Mouse (Mus musculus): ENCODE results near the gene Vmn1r214.

Gene Vmn1r214

DNA sequence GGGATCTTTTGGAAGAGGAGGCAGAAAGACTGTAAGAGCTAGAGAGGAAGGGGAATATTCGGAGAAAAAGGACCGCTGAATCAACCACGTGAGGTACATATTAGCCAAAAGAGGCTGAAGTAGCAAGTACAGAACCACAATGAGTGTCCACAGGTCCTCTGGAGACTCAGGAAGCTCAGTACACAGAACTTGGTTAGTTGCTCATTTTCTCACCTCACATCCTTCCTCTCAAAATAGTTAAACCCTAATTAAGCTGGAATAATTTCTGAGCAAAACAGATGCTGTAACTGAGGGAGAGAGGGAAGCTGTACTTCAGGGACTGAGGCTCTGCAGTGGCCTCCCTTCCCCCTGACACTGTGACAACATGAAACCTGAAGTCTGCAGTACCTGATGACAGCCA is at the start of gene Vmn1r214:
Gene Vmn1r214 (plus strand): TSS at position 301 of the 400 bp plus-strand sequence.
- no peak for DNase-seq

- DNase-seq, result no peak
Observed at GRCm38 (mm10) chr13:22990214-22990891, 39.9 kb upstream of the Vmn1r214 start.

DNA sequence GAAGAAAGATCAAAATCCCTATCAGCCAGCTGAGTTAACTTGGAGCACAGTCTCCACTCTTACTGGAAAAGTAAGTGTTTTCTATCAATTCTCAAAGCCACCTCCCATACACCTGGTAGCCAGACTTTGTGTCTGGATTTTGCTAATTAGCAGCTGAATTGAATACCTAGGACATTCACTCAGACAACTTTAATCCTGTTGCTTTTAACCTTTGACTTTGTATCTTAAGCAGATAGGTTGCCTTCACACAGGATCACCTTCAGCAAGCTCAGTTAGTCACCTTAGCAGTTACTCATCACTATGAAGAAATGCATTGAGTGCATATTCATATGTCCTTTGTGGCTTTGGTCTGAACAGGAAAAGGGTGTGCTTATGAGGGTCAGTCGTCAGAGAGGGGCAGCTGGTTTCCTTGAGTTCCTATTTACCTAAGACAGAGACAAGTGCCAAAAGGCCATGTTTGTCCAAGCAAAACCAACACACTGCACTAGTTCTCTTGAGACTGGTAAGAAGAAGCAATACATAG is 38.0 kb upstream of the Vmn1r214 start:
- no peak for DNase-seq

- no peak for DNase-seq
Observed at GRCm38 (mm10) chr13:22992721-22993120, 37.5 kb upstream of the Vmn1r214 start.

- no peak for DNase-seq
Observed at GRCm38 (mm10) chr13:23007356-23007755, 22.9 kb upstream of the Vmn1r214 start, which contains the start of gene Vmn1r213. Gene Vmn1r213, plus strand, starts transcription at chr13:23007656.

GRCm38 (mm10) chr13:23018158-23018557 is 12.1 kb upstream of the Vmn1r214 start:
- no peak for DNase-seq

GRCm38 (mm10) chr13:23024812-23025211 is 5.4 kb upstream of the Vmn1r214 start:
- no peak for DNase-seq

DNA sequence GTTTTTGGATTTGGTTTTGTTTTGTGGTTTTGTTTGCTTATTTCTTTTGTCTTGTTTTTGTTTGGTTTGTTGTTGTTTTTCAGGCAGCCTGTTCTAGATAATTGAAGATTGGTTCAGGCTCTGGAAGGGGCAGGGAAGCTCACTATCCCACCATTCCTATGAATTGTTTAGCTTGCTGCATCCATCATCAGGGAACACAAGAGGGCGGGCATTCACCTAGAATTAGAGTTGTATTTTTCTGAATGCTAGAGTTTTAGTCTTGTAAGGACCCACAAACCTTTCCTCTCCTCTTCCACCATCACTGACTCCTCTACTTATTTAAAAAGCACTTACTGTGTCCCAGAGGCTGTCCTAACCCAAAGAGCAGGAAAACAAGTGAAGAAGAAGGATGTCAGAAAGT is 27.6 kb downstream of the Vmn1r214 start:
- DNase-seq, result no peak

GRCm38 (mm10) chr13:23067725-23068124 is 37.5 kb downstream of the Vmn1r214 start, which contains the start of gene Vmn1r215:
Gene Vmn1r215, plus strand, starts transcription at chr13:23068025.
- DNase-seq, result no peak

DNA sequence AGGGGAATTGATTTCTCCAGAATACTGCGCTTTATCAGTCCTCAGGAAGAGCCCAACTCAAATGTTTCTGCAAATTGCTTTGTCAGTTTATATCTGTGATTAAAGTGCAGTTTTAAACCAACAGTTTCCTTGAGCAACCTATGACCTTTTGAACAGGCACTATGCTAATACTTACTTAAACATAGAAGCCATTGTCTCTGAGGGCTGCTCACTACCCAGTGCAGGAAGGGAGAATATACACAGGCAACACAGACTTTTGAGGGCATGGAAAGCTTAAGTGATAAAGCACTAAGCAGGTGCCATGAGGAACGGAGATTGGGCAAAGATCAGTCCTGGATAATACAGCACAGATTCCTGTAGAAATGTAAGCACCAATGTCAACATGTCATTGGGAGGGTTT is 39.1 kb downstream of the Vmn1r214 start:
- no peak for DNase-seq

Measured in right cerebral cortex, postnatal 14 days (tissue).